Mouse (Mus musculus): ENCODE data around the gene Vmn1r149. TPM values are rescaled to one million over a fixed set of nuclear protein-coding genes. Genes with fewer than 3 reads are reported as not detected.
"Not testable (repeated sequence)": the region's sequence is repeated elsewhere in the genome, so short reads cannot be mapped to it uniquely, and the experiment has no call there.

The Vmn1r149 gene
- not detected for total RNA-seq (2021)
- long read RNA-seq, experiment 1 = 0 reads
- long read RNA-seq, experiment 2 = 0 reads

- not testable (repeated sequence) for DNase-seq
These were observed at the start of gene Vmn1r149 for GRCm38 (mm10) chr7:22438129-22438528. TSS of gene Vmn1r149 (minus strand) at chr7:22438229.

DNA sequence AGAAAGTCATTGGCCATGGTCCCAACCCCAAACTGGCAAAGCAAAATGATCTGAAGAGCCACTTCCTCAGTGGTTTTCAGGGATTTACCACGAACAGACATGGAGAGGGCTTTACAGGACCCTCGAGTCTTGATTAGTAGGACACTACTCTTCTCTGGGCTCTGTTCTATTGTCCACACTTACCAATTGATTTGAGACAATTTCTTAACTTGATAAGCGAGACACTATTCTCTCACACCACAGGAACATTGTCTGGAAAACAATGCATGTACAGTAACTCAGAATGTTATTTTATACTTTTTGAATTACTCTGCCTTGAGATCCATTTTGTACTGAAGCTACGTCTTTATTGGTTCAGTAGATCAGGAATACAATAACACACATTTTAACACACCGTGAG is 25.9 kb upstream of the Vmn1r149 start, which contains the start of gene Gm10665:
TSS of gene Gm10665 (minus strand) at position 101 of the 400 bp plus-strand sequence.
- DNase-seq = not testable (repeated sequence)

GRCm38 (mm10) chr7:22413283-22413682 is 24.7 kb downstream of the Vmn1r149 start, which contains the start of gene Vmn1r148:
TSS of gene Vmn1r148 (plus strand) at chr7:22413583.
- not testable (repeated sequence) for DNase-seq

Other genes starting within 250 kb of the Vmn1r149 start
- not detected for gene Vmn1r143, start 248.9 kb downstream of the Vmn1r149 start, total RNA-seq (2021)
- gene Gm8653, start 237.0 kb downstream of the Vmn1r149 start, total RNA-seq (2021) = not detected
- gene Gm8453, start 208.7 kb downstream of the Vmn1r149 start, total RNA-seq (2021) = not detected
- not detected for gene Gm4187, start 108.5 kb downstream of the Vmn1r149 start, total RNA-seq (2021)
- not detected for gene Gm8660, start 67.2 kb downstream of the Vmn1r149 start, total RNA-seq (2021)
- not detected for gene Vmn1r148, start 24.6 kb downstream of the Vmn1r149 start, total RNA-seq (2021)
- gene Gm10665, start 25.8 kb upstream of the Vmn1r149 start, total RNA-seq (2021) = not detected
- gene Vmn1r151, start 61.4 kb upstream of the Vmn1r149 start, total RNA-seq (2021) = not detected
- gene Vmn1r152, start 84.7 kb upstream of the Vmn1r149 start, total RNA-seq (2021) = not detected
- not detected for gene Gm8677, start 96.7 kb upstream of the Vmn1r149 start, total RNA-seq (2021)
- gene Gm4201, start 127.1 kb upstream of the Vmn1r149 start, total RNA-seq (2021) = not detected
- gene Gm4565, start 149.9 kb upstream of the Vmn1r149 start, total RNA-seq (2021) = not detected
- gene Vmn1r155, start 219.8 kb upstream of the Vmn1r149 start, total RNA-seq (2021) = not detected

Measured in heart, adult 18-20 months (tissue).